Mouse (Mus musculus) stomach, embryonic 14.5 days (tissue): ENCODE measurements around the gene Pofut2. TPM values are rescaled to one million over a fixed set of nuclear protein-coding genes. Genes with fewer than 3 reads are reported as not detected.
"Not testable (repeated sequence)": the region's sequence is repeated elsewhere in the genome, so short reads cannot be mapped to it uniquely, and the experiment has no call there.

ENCODE experiments used
- ATAC-seq: fragments of 200-750 bp; cut with Nextera tagmentation; 2 replicates; pipeline ENCODE4 v1.8.0; 2017; ENCODE audit warnings: low read depth, moderate TSS enrichment; ENCODE audit not compliant: insufficient number of reproducible peaks, insufficient read depth, low FRiP score
- H3K27ac ChIP-seq: fragments of 300-500 bp; sonication (generic); 2 replicates; pipeline ENCODE4 v1.5.1; 2014; ENCODE audit warnings: mild to moderate bottlenecking, low read length, moderate library complexity, mixed read lengths
- H3K27me3 ChIP-seq: fragments of 300-500 bp; sonication (generic); 2 replicates; pipeline ENCODE4 v1.6.1; 2014; ENCODE audit warnings: low read length, control low read depth, mixed read lengths; ENCODE audit not compliant: control insufficient read depth, insufficient read depth
- H3K36me3 ChIP-seq: fragments of 300-500 bp; sonication (generic); 2 replicates; pipeline ENCODE4 v1.6.1; 2014; ENCODE audit warnings: mild to moderate bottlenecking, control low read depth, low read length, moderate library complexity, mixed read lengths; ENCODE audit not compliant: control insufficient read depth, insufficient read depth
- H3K4me1 ChIP-seq: fragments of 300-500 bp; sonication (generic); 2 replicates; pipeline ENCODE4 v1.6.1; 2014; ENCODE audit warnings: low read length, control low read depth, mixed read lengths; ENCODE audit not compliant: control insufficient read depth, insufficient read depth
- H3K4me2 ChIP-seq: fragments of 300-500 bp; sonication (generic); replicated peaks from 2 replicates; pipeline ENCODE4 v1.6.1; 2014; ENCODE audit warnings: low read depth, low read length, control low read depth
- H3K4me3 ChIP-seq: fragments of 300-500 bp; sonication (generic); 2 replicates; pipeline ENCODE4 v1.5.1; 2014; ENCODE audit warnings: low read depth, low read length, control low read depth
- H3K9ac ChIP-seq: fragments of 300-500 bp; sonication (generic); replicated peaks from 2 replicates; pipeline ENCODE4 v1.6.1; 2014; ENCODE audit warnings: low read depth, mild to moderate bottlenecking, control low read depth, low read length, moderate library complexity, mixed read lengths
- H3K9me3 ChIP-seq: fragments of 300-500 bp; sonication (generic); 2 replicates; pipeline ENCODE4 v1.6.1; 2016; ENCODE audit warnings: low read depth, low read length, control low read depth; ENCODE audit not compliant: control insufficient read depth
- WGBS: fragments of 180-500 bp; shearing (Covaris S2); extraction: QIAGEN DNeasy Blood & Tissue Kit; methylation state at CpG from one replicate; pipeline ENCODE4 v1.1.7; 2014; 5-methylcytosine and 5-hydroxymethylcytosine counted together
- polyA plus RNA-seq: library from polyadenylated mRNA; unstranded; fragments of >200 nt; fragmentation: Nextera tagmentation; extraction: Ambion mirVana; gene quantifications from 2 replicates; pipeline ENCODE4 v1.2.1, GENCODE M21; 2014

Pofut2 gene
- polyA plus RNA-seq, 1 experiment from 2014 or later: 119 TPM

DNA sequence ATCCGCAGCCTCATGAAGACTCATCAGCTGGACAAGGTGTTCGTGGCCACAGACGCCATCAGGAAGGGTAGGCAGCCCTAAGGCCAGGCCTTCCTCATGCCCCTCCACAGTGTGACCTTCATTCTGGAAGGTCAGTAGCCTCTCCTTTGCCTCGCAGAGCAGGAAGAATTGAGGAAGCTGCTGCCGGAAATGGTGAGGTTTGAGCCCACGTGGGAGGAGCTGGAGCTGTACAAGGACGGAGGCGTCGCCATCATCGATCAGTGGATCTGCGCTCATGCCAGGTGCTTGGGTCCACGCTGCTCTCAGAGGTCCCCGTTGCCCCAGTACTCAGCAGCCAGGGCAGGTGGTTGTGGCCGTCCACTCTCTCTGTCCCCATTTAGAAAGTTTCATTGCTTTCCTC is 8.0 kb downstream of the Pofut2 start:
- no peaks in the 10 kb centered on the region for H3K27me3 ChIP-seq
- no peak overlapping the region for H3K4me2 ChIP-seq
- no peak overlapping the region for H3K4me3 ChIP-seq
- H3K9me3 ChIP-seq: no peaks in the 10 kb centered on the region
- peaks cover 78% of the 10 kb centered on the region for H3K36me3 ChIP-seq
- H3K4me1 ChIP-seq: no peaks in the 10 kb centered on the region
- no peak overlapping the region for H3K9ac ChIP-seq
- WGBS: 95% methylated on average over 14 of the region's 14 CpGs
- ATAC-seq: no peak
- H3K27ac ChIP-seq: no peak overlapping the region

GRCm38 (mm10) chr10:77269129-77269528 is 10.1 kb downstream of the Pofut2 start:
- ATAC-seq: no peak
- H3K4me2 ChIP-seq: no peak overlapping the region

DNA sequence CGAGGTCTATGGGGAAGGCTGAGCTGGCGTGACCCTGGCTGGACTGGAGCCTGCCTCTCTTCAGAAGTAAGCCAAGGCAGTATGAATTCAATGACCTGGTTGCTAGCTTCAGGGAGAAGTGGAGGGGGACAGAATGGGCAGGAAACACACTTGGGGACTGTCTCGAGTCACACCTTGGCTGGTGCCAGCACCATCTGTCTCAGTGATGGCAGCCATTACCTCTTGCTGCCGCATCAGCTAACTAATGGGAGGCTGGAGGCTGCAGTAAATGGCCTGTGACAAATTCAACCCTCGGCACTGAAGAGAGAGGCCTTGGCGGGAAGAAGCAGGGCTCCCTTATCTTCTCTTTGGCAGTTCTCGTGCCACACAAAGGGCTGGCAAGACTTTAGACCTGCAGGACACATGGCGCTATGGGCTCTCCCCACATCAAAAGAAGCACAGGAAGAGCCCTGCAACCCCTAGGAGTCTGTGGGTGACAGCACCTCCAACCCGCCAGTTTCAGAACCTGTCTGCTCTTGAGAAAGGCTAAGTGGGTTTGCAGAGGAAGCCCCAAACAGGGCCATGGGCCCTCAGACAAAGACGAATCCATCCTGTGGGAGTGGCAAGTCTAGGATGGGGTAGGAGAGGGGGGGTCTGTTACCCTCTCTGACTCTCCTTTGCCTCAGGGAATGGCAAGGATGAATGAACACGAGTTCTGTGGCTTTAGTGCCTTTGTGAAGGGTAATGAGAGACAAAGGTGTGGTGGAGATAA is 14.1 kb downstream of the Pofut2 start:
- Histone ChIP-seq H3K36me3 (peaks cover 20% of the 10 kb centered on the region), H3K27ac (no peak overlapping the region), H3K9ac (no peak overlapping the region), H3K4me1 (no peaks in the 10 kb centered on the region), H3K9me3 (no peaks in the 10 kb centered on the region), H3K4me2 (no peak overlapping the region), H3K4me3 (no peak overlapping the region), H3K27me3 (no peaks in the 10 kb centered on the region)
- ATAC-seq: no peak
- 66% methylated on average over 11 of the region's 11 CpGs for WGBS

More at GRCm38 (mm10) chr10:77269129-77269528, 10.1 kb downstream of the Pofut2 start:
- Histone ChIP-seq H3K4me3 (no peak overlapping the region), H3K36me3 (peaks cover 60% of the 10 kb centered on the region), H3K4me1 (no peaks in the 10 kb centered on the region), H3K9ac (no peak overlapping the region), H3K9me3 (no peaks in the 10 kb centered on the region), H3K27ac (no peak overlapping the region), H3K27me3 (no peaks in the 10 kb centered on the region)
- 79% methylated on average over 7 of the region's 7 CpGs for WGBS

DNA sequence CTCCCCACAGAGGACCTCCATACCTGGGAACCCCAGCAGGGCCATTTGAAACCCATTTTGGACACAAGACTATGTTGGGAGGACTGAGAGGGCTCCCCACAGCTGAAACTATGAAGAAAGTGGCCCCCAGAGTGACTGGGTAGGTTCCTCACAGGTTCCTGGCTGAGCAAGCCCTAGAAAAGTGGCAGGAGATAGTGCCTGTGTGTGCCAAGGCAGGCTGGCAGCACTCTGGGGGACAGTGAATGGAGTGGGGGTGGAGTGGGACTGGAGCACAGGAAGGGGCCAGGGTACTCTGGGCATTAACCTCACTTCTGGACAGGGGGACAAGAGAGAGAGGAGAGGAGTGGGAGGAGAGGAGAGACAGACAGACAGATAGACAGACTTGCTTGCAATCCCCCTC is 14.8 kb downstream of the Pofut2 start:
- H3K4me1 ChIP-seq: no peaks in the 10 kb centered on the region
- no peak overlapping the region for H3K4me2 ChIP-seq
- no peaks in the 10 kb centered on the region for H3K9me3 ChIP-seq
- ATAC-seq: no peak
- H3K36me3 ChIP-seq: peaks cover 14% of the 10 kb centered on the region
- H3K27me3 ChIP-seq: no peaks in the 10 kb centered on the region
- no peak overlapping the region for H3K9ac ChIP-seq
- H3K27ac ChIP-seq: no peak overlapping the region
- no peak overlapping the region for H3K4me3 ChIP-seq

DNA sequence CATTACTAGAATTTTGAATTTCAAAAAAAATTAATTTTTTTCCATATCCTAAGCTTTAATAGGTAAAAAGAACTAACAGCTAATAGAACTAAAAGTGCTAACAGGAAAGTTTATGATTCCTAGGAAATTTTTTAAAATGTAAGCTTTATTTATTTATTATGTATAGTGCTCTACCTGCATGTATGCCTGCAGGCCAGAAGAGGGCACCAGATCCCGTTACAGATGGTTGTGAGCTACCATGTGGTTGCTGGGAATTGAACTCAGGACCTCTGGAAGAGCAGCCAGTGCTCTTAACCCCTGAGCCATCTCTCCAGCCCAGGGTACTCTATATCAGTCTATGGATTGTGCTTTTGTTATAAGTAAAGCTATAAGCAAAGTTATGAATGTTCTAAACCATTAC is 23.1 kb downstream of the Pofut2 start:
- 79% methylated on average over 1 of the region's 1 CpGs for WGBS
- H3K4me1 ChIP-seq: peaks cover 13% of the 10 kb centered on the region
- H3K4me3 ChIP-seq, H3K27ac ChIP-seq, H3K4me2 ChIP-seq, ATAC-seq, H3K36me3 ChIP-seq, H3K9me3 ChIP-seq, H3K9ac ChIP-seq, H3K27me3 ChIP-seq: not testable (repeated sequence)

DNA sequence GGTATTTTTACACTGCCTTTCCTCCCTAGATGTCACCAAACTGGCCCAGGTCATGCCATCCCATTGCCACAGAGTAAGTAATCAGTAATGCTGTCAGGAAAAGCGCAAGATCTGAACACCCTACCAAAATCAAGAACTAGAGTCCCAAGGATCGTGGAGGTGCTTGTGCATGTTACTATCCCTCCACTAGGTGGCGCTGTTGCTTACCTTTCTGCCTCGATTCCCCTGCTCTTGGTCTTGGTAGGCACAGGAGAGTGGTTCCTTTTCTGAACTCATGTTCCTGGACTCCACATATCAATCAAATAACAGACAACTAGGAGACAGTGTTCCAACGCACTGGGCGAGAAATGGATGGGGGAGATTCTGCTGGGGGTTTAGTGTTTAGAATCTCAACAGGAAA is 23.8 kb downstream of the Pofut2 start:
- Histone ChIP-seq H3K9ac (no peak overlapping the region), H3K4me1 (peaks cover 13% of the 10 kb centered on the region), H3K9me3 (no peaks in the 10 kb centered on the region), H3K27me3 (no peaks in the 10 kb centered on the region), H3K27ac (no peak overlapping the region), H3K4me3 (no peak overlapping the region), H3K36me3 (no peaks in the 10 kb centered on the region), H3K4me2 (no peak overlapping the region)
- peak; percentile 42; the same call in 1 of the 2 replicates for ATAC-seq
- WGBS: 27% methylated on average over 6 of the region's 6 CpGs

DNA sequence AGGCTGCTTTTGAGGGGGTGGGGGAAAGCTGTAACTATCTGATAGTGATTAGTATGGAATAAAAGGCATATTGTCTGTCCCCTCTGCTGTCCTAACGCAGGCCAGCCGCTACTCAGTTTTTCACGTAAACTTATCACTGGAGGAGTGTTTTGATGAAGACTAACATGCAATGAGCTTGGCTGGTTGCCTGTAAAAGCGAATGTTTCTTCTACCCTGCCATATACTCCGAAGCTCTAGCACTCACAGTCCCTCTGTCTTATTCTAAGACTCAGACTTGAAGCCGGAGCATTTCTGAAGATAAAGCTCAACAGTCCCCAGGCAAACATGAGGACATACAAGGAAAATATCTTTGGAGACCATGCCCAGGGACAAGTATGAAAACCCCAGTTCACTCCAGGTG is 25.8 kb downstream of the Pofut2 start:
- WGBS: 32% methylated on average over 6 of the region's 6 CpGs
- no peaks in the 10 kb centered on the region for H3K36me3 ChIP-seq
- H3K4me3 ChIP-seq: no peak overlapping the region
- no peak overlapping the region for H3K4me2 ChIP-seq
- H3K4me1 ChIP-seq: peaks cover 13% of the 10 kb centered on the region
- no peak overlapping the region for H3K9ac ChIP-seq
- no peak overlapping the region for H3K27ac ChIP-seq
- ATAC-seq: no peak
- no peaks in the 10 kb centered on the region for H3K27me3 ChIP-seq
- no peaks in the 10 kb centered on the region for H3K9me3 ChIP-seq

- Histone ChIP-seq H3K36me3 (no peaks in the 10 kb centered on the region), H3K4me1 (peaks cover 13% of the 10 kb centered on the region), H3K9ac (no peak overlapping the region), H3K27me3 (no peaks in the 10 kb centered on the region), H3K9me3 (no peaks in the 10 kb centered on the region), H3K4me3 (no peak overlapping the region), H3K4me2 (no peak overlapping the region), H3K27ac (no peak overlapping the region)
- ATAC-seq: no peak
- WGBS: 82% methylated on average over 8 of the region's 8 CpGs
Observed at GRCm38 (mm10) chr10:77287626-77288025, 28.6 kb downstream of the Pofut2 start.

GRCm38 (mm10) chr10:77288639-77289195 is 29.7 kb downstream of the Pofut2 start:
- Histone ChIP-seq H3K4me1 (peaks cover 11% of the 10 kb centered on the region), H3K9me3 (no peaks in the 10 kb centered on the region), H3K4me2 (no peak overlapping the region), H3K9ac (no peak overlapping the region), H3K27me3 (no peaks in the 10 kb centered on the region), H3K27ac (no peak overlapping the region), H3K4me3 (no peak overlapping the region), H3K36me3 (no peaks in the 10 kb centered on the region)
- ATAC-seq: no peak
- 30% methylated on average over 5 of the region's 5 CpGs for WGBS
